Mouse (Mus musculus): ENCODE measurements around the gene Phf20. TPM values are rescaled to one million over a fixed set of nuclear protein-coding genes. Genes with fewer than 3 reads are reported as not detected.

The Phf20 gene
- polyA plus RNA-seq, 1 experiment from 2014 or later = 157 TPM

- peaks cover 22% of the 10 kb centered on the region for H3K36me3 ChIP-seq
- no peak overlapping the region for H3K9ac ChIP-seq (replicated peaks)
- ATAC-seq (replicated peaks) = no peak
Measured at GRCm38 (mm10) chr2:156250761-156251160, 54.5 kb downstream of the Phf20 start.

DNA sequence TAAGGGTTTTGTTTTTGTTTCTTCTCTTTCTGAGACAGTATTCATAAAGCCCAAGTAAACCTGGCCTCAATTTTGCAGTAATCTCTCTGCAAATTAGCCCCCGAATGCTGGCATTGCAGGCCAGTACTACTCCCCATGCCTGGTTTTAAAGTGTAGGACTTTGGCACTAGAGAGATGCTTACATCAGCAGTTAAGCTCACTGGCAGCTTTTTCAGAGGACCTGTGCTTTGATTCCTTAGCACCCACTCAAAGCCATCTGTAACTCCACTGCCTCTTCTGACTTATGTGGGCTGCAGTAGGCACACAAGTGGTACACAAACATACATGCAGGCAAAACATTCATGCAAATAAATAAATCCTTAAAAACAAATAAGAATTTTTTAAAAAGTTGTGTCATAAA lies 55.0 kb downstream of the Phf20 start:
- no peak overlapping the region for H3K27ac ChIP-seq (replicated peaks)
- no peak overlapping the region for H3K4me2 ChIP-seq (replicated peaks)
- H3K4me1 ChIP-seq = no peaks in the 10 kb centered on the region
- 89% methylated on average over 1 of the region's 1 CpGs for WGBS
- H3K36me3 ChIP-seq = peaks cover 24% of the 10 kb centered on the region
- no peak overlapping the region for H3K4me3 ChIP-seq
- no peaks in the 10 kb centered on the region for H3K27me3 ChIP-seq
- no peak for ATAC-seq (replicated peaks)
- no peaks in the 10 kb centered on the region for H3K9me3 ChIP-seq
- no peak overlapping the region for H3K9ac ChIP-seq (replicated peaks)

More at GRCm38 (mm10) chr2:156250761-156251160, 54.5 kb downstream of the Phf20 start:
- H3K27ac ChIP-seq (replicated peaks) = no peak overlapping the region
- H3K9me3 ChIP-seq = no peaks in the 10 kb centered on the region
- H3K4me3 ChIP-seq = no peak overlapping the region
- no peak overlapping the region for H3K4me2 ChIP-seq (replicated peaks)
- no peaks in the 10 kb centered on the region for H3K27me3 ChIP-seq
- H3K4me1 ChIP-seq = no peaks in the 10 kb centered on the region

DNA sequence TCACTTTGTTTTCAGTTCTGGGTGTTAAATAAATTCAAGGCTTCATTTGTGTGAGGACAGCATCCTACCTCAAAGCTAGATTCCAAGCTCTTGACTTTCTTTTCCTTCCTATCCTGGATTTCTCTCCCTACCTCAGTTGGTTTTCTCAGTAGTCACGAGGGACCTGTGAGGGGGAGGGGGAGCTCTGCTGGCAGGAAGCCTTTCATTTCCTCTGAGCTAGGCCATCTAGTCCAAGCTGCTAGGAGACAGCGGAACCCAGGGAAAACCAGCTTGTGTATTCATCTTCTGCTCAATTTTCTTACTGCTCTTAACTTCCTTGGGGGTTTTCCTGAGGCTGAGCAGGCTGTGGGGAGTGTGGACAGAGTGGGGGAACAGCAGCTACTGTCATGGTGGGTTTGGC lies 60.8 kb downstream of the Phf20 start:
- no peak overlapping the region for H3K27ac ChIP-seq (replicated peaks)
- no peaks in the 10 kb centered on the region for H3K9me3 ChIP-seq
- no peak overlapping the region for H3K9ac ChIP-seq (replicated peaks)
- ATAC-seq (replicated peaks) = no peak
- H3K4me2 ChIP-seq (replicated peaks) = no peak overlapping the region
- peaks cover 39% of the 10 kb centered on the region for H3K36me3 ChIP-seq
- 0 out of 2 replicates have a peak, but pooled peaks cover 3% of the 10 kb centered on the region for H3K4me1 ChIP-seq
- 56% methylated on average over 2 of the region's 2 CpGs for WGBS
- H3K4me3 ChIP-seq = no peak overlapping the region
- no peaks in the 10 kb centered on the region for H3K27me3 ChIP-seq

GRCm38 (mm10) chr2:156257922-156258761 lies 61.9 kb downstream of the Phf20 start:
- no peak for ATAC-seq (replicated peaks)
- Histone ChIP-seq H3K4me1 (0 out of 2 replicates have a peak, but pooled peaks cover 3% of the 10 kb centered on the region), H3K27me3 (no peaks in the 10 kb centered on the region), H3K36me3 (peaks cover 28% of the 10 kb centered on the region), H3K9me3 (no peaks in the 10 kb centered on the region), H3K9ac (replicated peaks) (no peak overlapping the region), H3K4me3 (no peak overlapping the region), H3K4me2 (replicated peaks) (no peak overlapping the region), H3K27ac (replicated peaks) (no peak overlapping the region)
- WGBS = 85% methylated on average over 11 of the region's 11 CpGs

GRCm38 (mm10) chr2:156260968-156261367 lies 64.7 kb downstream of the Phf20 start:
- Histone ChIP-seq H3K9me3 (no peaks in the 10 kb centered on the region), H3K36me3 (peaks cover 18% of the 10 kb centered on the region)
- ATAC-seq (replicated peaks) = no peak

DNA sequence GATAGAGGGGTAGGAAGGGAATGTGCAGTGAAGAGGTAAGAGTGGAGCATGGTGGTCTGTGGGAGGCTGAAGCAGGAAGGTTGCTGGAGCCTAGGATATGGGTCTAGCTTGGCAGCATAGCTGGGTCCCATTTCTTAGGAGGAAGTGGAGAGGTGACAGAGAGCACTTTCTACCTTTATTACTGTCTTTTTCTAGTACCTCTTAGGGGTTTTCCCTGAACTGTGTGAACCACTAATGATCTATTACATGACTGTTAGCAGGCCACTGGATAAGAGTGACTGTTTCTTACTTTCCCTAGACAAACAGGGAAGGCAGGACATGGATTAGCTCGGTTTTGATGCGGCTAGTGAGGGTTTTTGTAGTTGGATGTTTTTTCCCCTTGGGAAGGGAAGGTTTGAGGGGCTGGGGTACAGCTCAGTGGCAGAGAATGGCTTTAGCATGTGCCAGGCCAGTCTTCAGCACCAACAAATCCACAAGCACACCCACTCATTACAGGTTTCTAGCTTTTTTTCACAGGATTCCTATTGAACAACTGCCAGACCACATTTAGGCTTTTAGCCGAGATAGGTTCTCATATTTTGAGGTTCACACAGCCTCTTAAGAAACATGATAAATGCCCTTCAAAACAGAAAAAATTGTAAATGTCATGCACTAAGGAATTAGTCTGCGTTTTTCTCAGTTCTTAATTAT lies 67.1 kb downstream of the Phf20 start:
- Histone ChIP-seq H3K4me1 (no peaks in the 10 kb centered on the region), H3K27me3 (no peaks in the 10 kb centered on the region), H3K4me3 (no peak overlapping the region), H3K4me2 (replicated peaks) (no peak overlapping the region), H3K36me3 (peaks cover 19% of the 10 kb centered on the region), H3K9ac (replicated peaks) (no peak overlapping the region), H3K9me3 (no peaks in the 10 kb centered on the region), H3K27ac (replicated peaks) (no peak overlapping the region)
- 87% methylated on average over 4 of the region's 4 CpGs for WGBS
- no peak for ATAC-seq (replicated peaks)

More at GRCm38 (mm10) chr2:156260968-156261367, 64.7 kb downstream of the Phf20 start:
- Histone ChIP-seq H3K27me3 (no peaks in the 10 kb centered on the region), H3K27ac (replicated peaks) (no peak overlapping the region), H3K4me3 (no peak overlapping the region), H3K9ac (replicated peaks) (no peak overlapping the region), H3K4me2 (replicated peaks) (no peak overlapping the region), H3K4me1 (0 out of 2 replicates have a peak, but pooled peaks cover 3% of the 10 kb centered on the region)
- WGBS = 88% methylated on average over 2 of the region's 2 CpGs

- Histone ChIP-seq H3K4me3 (no peak overlapping the region), H3K4me1 (no peaks in the 10 kb centered on the region), H3K27me3 (no peaks in the 10 kb centered on the region), H3K36me3 (peaks cover 12% of the 10 kb centered on the region), H3K27ac (replicated peaks) (no peak overlapping the region), H3K9me3 (no peaks in the 10 kb centered on the region), H3K4me2 (replicated peaks) (no peak overlapping the region), H3K9ac (replicated peaks) (no peak overlapping the region)
- WGBS = 96% methylated on average over 9 of the region's 9 CpGs
- ATAC-seq (replicated peaks) = no peak
Measured at GRCm38 (mm10) chr2:156267636-156268035, 71.4 kb downstream of the Phf20 start.

- Histone ChIP-seq H3K27ac (replicated peaks) (no peak overlapping the region), H3K4me1 (no peaks in the 10 kb centered on the region), H3K36me3 (peaks cover 31% of the 10 kb centered on the region), H3K4me2 (replicated peaks) (no peak overlapping the region), H3K9ac (replicated peaks) (no peak overlapping the region), H3K4me3 (no peak overlapping the region), H3K9me3 (no peaks in the 10 kb centered on the region), H3K27me3 (no peaks in the 10 kb centered on the region)
- no peak for ATAC-seq (replicated peaks)
- WGBS = 98% methylated on average over 6 of the region's 6 CpGs
Measured at GRCm38 (mm10) chr2:156272553-156272952, 76.3 kb downstream of the Phf20 start.

DNA sequence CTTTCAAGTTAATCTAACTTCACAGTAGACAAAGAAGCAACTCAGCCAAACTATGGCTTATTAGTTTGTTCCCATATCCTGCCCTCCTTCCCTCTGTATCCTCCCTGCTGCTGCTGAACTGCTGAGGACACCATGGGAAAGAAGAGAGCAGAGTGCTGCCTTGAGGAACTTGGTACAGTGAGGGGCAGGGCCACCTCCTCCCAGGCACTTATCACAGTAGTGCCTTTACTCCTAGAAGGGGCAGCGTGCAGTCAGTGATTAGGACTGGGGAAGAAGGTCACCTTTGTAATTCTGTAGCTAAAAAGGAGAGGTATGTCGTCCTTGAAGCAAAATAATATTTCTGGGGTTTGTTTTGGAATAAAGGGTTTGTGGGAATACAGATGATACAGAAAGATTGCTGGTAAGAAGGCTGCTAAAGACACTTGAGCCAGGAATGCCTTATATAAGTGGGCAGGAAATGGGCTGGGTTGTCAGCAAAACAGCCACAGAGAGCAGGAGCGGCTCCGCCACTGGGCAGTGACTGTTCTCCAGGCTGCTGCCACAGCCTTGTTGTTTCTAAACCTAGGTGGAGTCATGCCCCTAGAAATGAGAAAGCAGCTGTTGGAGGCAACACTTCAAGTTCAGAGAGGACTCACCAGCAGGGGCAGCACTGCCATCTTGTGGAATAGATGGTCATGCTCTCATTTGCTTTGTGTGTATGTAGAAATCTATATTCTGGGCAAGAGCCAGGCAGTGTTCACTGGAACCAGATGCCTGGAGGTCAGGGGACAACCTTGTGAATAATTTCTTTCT lies 82.2 kb downstream of the Phf20 start:
- peaks cover 33% of the 10 kb centered on the region for H3K36me3 ChIP-seq
- peak overlapping the region; percentile 41 for H3K27ac ChIP-seq (replicated peaks)

DNA sequence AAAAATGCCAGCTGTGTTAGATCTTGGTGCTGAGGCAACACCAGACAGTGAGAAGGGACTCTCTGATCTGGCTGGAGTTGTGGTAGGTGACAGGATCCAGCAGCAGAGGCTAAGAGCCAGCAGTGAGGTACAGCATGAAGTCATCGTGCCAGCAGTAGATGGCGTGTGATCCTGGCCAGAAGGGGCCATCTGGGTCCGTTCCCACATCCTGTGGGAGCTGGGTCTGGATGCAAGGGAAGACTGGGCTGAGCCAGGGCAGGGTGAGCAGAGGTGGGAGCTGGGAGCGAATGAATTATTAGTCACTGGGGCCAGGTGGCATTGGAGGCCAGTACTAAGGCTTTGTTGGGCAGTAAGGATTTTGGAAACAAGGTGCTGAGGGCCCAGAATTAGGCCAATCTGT lies 85.0 kb downstream of the Phf20 start:
- WGBS = 81% methylated on average over 4 of the region's 4 CpGs
- Histone ChIP-seq H3K27ac (replicated peaks) (no peak overlapping the region), H3K4me2 (replicated peaks) (no peak overlapping the region), H3K9ac (replicated peaks) (no peak overlapping the region), H3K9me3 (no peaks in the 10 kb centered on the region), H3K4me1 (no peaks in the 10 kb centered on the region), H3K36me3 (peaks cover 26% of the 10 kb centered on the region), H3K4me3 (no peak overlapping the region), H3K27me3 (no peaks in the 10 kb centered on the region)
- no peak for ATAC-seq (replicated peaks)

More for the DNA sequence above, 82.2 kb downstream of the Phf20 start:
- no peak for ATAC-seq (replicated peaks)
- no peaks in the 10 kb centered on the region for H3K4me1 ChIP-seq
- H3K9me3 ChIP-seq = no peaks in the 10 kb centered on the region
- no peaks in the 10 kb centered on the region for H3K27me3 ChIP-seq
- no peak overlapping the region for H3K9ac ChIP-seq (replicated peaks)
- H3K4me3 ChIP-seq = no peak overlapping the region
- no peak overlapping the region for H3K4me2 ChIP-seq (replicated peaks)
- 73% methylated on average over 4 of the region's 4 CpGs for WGBS

GRCm38 (mm10) chr2:156285161-156285560 lies 88.9 kb downstream of the Phf20 start:
- no peaks in the 10 kb centered on the region for H3K4me1 ChIP-seq
- H3K9ac ChIP-seq (replicated peaks) = no peak overlapping the region
- peaks cover 34% of the 10 kb centered on the region for H3K36me3 ChIP-seq
- ATAC-seq (replicated peaks) = no peak
- 71% methylated on average over 2 of the region's 2 CpGs for WGBS
- H3K4me2 ChIP-seq (replicated peaks) = no peak overlapping the region
- H3K9me3 ChIP-seq = no peaks in the 10 kb centered on the region
- no peak overlapping the region for H3K27ac ChIP-seq (replicated peaks)
- H3K4me3 ChIP-seq = no peak overlapping the region
- no peaks in the 10 kb centered on the region for H3K27me3 ChIP-seq

DNA sequence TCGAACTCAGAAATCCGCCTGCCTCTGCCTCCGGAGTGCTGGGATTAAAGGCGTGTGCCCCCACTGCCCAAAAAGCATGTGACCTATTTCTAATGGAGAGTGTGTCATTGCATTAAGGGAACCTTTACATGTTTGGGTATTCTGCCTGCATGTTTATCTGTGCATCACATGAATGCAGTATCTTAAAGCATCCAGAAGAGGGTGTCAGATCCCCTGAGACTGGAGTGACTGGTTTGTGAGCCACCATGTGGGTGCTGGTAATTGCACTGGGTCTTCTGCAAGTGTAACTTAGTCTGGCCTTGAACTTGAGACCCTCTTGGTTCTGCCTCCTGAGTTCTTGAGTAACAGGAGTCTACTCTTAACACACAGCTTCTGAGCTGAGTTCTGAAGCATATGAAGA lies 90.5 kb downstream of the Phf20 start:
- no peaks in the 10 kb centered on the region for H3K9me3 ChIP-seq
- peaks cover 43% of the 10 kb centered on the region for H3K36me3 ChIP-seq
- no peak overlapping the region for H3K9ac ChIP-seq (replicated peaks)
- no peak overlapping the region for H3K4me2 ChIP-seq (replicated peaks)
- no peaks in the 10 kb centered on the region for H3K4me1 ChIP-seq
- no peak overlapping the region for H3K27ac ChIP-seq (replicated peaks)
- H3K4me3 ChIP-seq = no peak overlapping the region
- WGBS = 96% methylated on average over 4 of the region's 4 CpGs
- H3K27me3 ChIP-seq = no peaks in the 10 kb centered on the region
- no peak for ATAC-seq (replicated peaks)

Measured in forebrain, embryonic 15.5 days (tissue).